Mouse (Mus musculus) hindbrain, embryonic 14.5 days (tissue): ENCODE results near the gene Slc7a15. TPM values are rescaled to one million over a fixed set of nuclear protein-coding genes. Genes with fewer than 3 reads are reported as not detected.
A peak's percentile ranks its signal among the peaks of the same experiment; 100 is the strongest.

Source experiments
- ATAC-seq: fragments of 200-750 bp; cut with Nextera tagmentation; 2 replicates; pipeline ENCODE4 v1.8.0; 2017; ENCODE audit warnings: moderate number of reproducible peaks, mild to moderate bottlenecking, moderate TSS enrichment, moderate library complexity; ENCODE audit not compliant: low FRiP score
- DNase-seq: peaks from one replicate; pipeline ENCODE4 v3.0.0-alpha.2; 2015; ENCODE audit warnings: low spot score
- H3K27ac ChIP-seq: fragments of 300-500 bp; sonication (generic); 2 replicates; pipeline ENCODE4 v1.5.1; 2014; ENCODE audit warnings: mild to moderate bottlenecking, moderate library complexity
- H3K27me3 ChIP-seq: fragments of 300-500 bp; sonication (generic); 2 replicates; pipeline ENCODE4 v1.6.1; 2014; ENCODE audit warnings: mild to moderate bottlenecking, low read length, mixed read lengths; ENCODE audit not compliant: control insufficient read depth, insufficient read depth
- H3K36me3 ChIP-seq: fragments of 300-500 bp; sonication (generic); replicated peaks from 2 replicates; pipeline ENCODE4 v1.6.1; 2014; ENCODE audit not compliant: control insufficient read depth, insufficient read depth
- H3K4me1 ChIP-seq: fragments of 300-500 bp; sonication (generic); replicated peaks from 2 replicates; pipeline ENCODE4 v1.6.1; 2014; ENCODE audit warnings: antibody characterized with exemption, low read length, mixed read lengths; ENCODE audit not compliant: control insufficient read depth, insufficient read depth
- H3K4me2 ChIP-seq: fragments of 300-500 bp; sonication (generic); replicated peaks from 2 replicates; pipeline ENCODE4 v1.6.1; 2014; ENCODE audit warnings: mild to moderate bottlenecking, moderate library complexity
- H3K4me3 ChIP-seq: fragments of 300-500 bp; sonication (generic); replicated peaks from 2 replicates; pipeline ENCODE4 v1.5.1; 2014; ENCODE audit warnings: mild to moderate bottlenecking, low read length
- H3K9ac ChIP-seq: fragments of 300-500 bp; sonication (generic); 2 replicates; pipeline ENCODE4 v1.6.1; 2014
- H3K9me3 ChIP-seq: fragments of 300-500 bp; sonication (generic); 2 replicates; pipeline ENCODE4 v1.6.1; 2016; ENCODE audit warnings: low read length; ENCODE audit not compliant: control insufficient read depth
- WGBS: fragments of 180-500 bp; shearing (Covaris S2); extraction: QIAGEN DNeasy Blood & Tissue Kit; methylation state at CpG from one replicate; pipeline ENCODE4 v1.1.7; 2014; 5-methylcytosine and 5-hydroxymethylcytosine counted together
- polyA plus RNA-seq: library from polyadenylated mRNA; unstranded; fragments of >200 nt; fragmentation: Nextera tagmentation; extraction: Ambion mirVana; gene quantifications from 2 replicates; pipeline ENCODE4 v1.2.1, GENCODE M21; 2014

The Slc7a15 gene
- polyA plus RNA-seq, 1 experiment from 2014 or later, result not detected

- no peak overlapping the region for H3K27ac ChIP-seq
- H3K9me3 ChIP-seq, result no peaks in the 10 kb centered on the region
- no peaks in the 10 kb centered on the region for H3K36me3 ChIP-seq
- no peak overlapping the region for H3K4me2 ChIP-seq
- H3K9ac ChIP-seq, result no peak overlapping the region
- no peaks in the 10 kb centered on the region for H3K27me3 ChIP-seq
- ATAC-seq (no peak), DNase-seq (no peak)
- no peaks in the 10 kb centered on the region for H3K4me1 ChIP-seq
- no peak overlapping the region for H3K4me3 ChIP-seq
- WGBS, result 65% methylated on average over 11 of the region's 12 CpGs
These were observed 77.4 kb downstream of the Slc7a15 start for GRCm38 (mm10) chr12:8521375-8522047.

DNA sequence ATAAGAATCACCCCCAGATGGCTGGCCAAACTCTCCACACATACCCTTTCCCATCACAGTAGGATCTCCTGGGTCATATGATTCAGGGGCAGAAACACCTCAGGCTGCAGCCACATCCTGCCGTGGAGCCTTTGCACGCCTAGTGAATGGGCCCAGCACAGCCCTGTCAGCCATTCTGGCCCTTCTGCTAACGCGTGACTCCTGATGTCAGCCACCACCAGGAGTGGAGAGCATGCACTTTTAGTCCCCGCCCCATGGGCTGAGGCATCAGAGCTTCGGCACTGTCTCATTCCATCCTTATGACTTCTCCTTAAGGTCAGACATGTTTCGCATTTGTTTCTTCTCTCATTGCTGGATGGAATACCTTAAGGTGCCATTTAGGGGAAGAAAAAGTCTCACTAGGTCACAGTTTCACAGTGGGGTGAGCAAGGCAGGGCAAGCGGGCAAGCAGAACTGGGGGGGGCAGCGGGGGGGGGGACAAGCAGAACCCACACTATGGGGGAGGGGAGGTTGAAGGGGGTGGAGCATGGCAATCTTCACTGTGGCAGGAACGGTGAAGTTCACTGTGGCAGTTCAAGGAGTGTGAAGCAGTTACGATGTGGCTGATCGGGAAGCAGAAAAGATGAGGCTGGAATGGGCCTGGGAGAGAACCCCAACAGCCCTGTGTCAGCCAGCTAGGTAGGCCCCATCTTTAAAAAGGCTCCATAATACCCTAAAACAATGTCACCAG lies 79.3 kb downstream of the Slc7a15 start:
- no peaks in the 10 kb centered on the region for H3K36me3 ChIP-seq
- 56% methylated on average over 12 of the region's 12 CpGs for WGBS
- no peaks in the 10 kb centered on the region for H3K9me3 ChIP-seq
- no peak overlapping the region for H3K4me2 ChIP-seq
- no peak overlapping the region for H3K4me3 ChIP-seq
- DNase-seq (no peak), ATAC-seq (no peak)
- H3K27ac ChIP-seq, result no peak overlapping the region
- no peaks in the 10 kb centered on the region for H3K4me1 ChIP-seq
- no peaks in the 10 kb centered on the region for H3K27me3 ChIP-seq
- H3K9ac ChIP-seq, result no peak overlapping the region

DNA sequence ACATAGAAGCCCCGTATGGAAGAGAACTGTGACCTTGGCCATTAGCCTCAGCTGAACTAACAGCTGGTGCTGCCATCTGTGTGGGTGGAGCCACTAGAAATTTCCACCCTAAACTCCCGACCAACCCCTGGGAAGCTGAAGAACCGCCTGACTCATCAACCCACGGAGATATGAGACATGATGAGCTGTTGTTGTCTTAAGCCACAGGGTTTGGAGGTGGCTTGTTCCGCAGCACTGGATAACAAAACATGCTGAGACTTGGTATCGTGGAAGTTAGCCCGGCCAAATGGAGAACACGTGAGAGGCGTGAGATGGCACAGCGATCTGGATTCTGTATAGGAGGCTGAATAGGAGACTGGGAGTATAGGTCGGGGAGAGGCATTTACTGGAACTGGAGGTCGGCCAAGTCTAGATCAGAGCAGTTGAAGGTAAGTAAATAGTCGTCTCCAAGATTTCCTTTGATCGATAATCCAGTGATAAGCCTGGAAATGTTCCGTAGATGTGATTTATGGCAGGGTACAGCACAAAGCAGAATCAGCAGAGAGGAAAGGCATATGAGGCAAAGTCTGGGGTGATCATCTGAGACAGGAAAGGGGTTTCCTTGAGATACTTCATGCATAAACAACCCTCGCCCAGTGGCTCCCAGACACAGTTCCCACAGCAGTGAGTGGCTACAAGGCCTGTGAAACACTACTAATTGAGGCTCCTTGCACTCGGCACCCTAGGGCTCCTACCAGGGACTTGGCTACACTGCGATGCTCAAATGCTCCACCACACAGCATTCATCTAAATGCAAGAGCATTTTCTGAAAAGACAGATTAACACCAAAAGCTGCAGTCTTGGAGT lies 87.6 kb downstream of the Slc7a15 start:
- DNase-seq, result no peak
- H3K9ac ChIP-seq, result no peak overlapping the region
- H3K36me3 ChIP-seq, result no peaks in the 10 kb centered on the region
- H3K4me1 ChIP-seq, result no peaks in the 10 kb centered on the region
- no peaks in the 10 kb centered on the region for H3K27me3 ChIP-seq
- no peak overlapping the region for H3K4me2 ChIP-seq
- WGBS, result 74% methylated on average over 18 of the region's 18 CpGs
- H3K27ac ChIP-seq, result no peak overlapping the region
- H3K4me3 ChIP-seq, result no peak overlapping the region
- ATAC-seq, result peak; percentile 14; the same call in 1 of the 2 replicates
- H3K9me3 ChIP-seq, result no peaks in the 10 kb centered on the region

DNA sequence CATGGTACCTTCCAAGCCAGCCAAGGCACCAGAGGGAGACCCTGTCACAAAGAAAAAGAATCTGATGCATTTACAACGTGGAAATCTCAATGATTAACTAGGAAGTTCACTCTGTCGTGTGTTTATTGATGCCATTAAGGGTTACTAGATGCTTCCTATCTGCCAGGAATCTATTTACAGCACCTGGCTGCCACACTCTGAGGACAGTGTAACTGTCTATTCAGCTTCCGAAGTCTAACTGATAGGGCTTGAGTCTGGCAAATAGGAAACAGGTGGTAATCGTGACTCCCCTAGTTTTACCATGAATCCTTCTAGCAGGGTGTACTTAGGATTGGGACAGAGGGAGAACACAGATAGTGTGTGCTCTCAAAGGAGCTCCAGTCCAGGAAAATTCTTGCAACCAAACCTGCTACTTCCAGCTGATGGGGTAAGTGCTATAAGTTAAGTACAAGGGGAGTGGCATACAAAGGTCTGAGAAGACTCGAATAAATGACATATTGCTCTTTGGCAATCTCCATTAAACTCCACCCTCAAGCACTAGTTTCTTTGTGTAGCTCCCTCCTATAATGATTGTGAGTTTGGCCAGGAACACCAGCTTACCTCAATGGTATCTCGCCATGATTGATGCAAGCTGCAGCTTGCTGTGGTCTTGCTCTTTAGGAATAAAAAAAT lies 88.4 kb downstream of the Slc7a15 start:
- Histone ChIP-seq H3K9ac (no peak overlapping the region), H3K4me2 (no peak overlapping the region), H3K4me1 (no peaks in the 10 kb centered on the region), H3K4me3 (no peak overlapping the region), H3K9me3 (no peaks in the 10 kb centered on the region), H3K27ac (no peak overlapping the region), H3K36me3 (no peaks in the 10 kb centered on the region), H3K27me3 (no peaks in the 10 kb centered on the region)
- ATAC-seq (no peak), DNase-seq (no peak)
- WGBS, result 79% methylated on average over 6 of the region's 6 CpGs

- ATAC-seq (no peak), DNase-seq (no peak)
- Histone ChIP-seq H3K27me3 (no peaks in the 10 kb centered on the region), H3K9me3 (no peaks in the 10 kb centered on the region), H3K4me1 (no peaks in the 10 kb centered on the region), H3K27ac (no peak overlapping the region), H3K4me2 (no peak overlapping the region), H3K4me3 (no peak overlapping the region), H3K9ac (no peak overlapping the region), H3K36me3 (no peaks in the 10 kb centered on the region)
- WGBS, result 69% methylated on average over 5 of the region's 5 CpGs
These were observed 89.2 kb downstream of the Slc7a15 start for GRCm38 (mm10) chr12:8509693-8510092.

- DNase-seq (no peak), ATAC-seq (no peak)
- H3K4me1 ChIP-seq, result no peaks in the 10 kb centered on the region
- H3K9me3 ChIP-seq, result no peaks in the 10 kb centered on the region
- H3K9ac ChIP-seq, result no peak overlapping the region
- H3K36me3 ChIP-seq, result no peaks in the 10 kb centered on the region
- 78% methylated on average over 9 of the region's 9 CpGs for WGBS
- no peak overlapping the region for H3K27ac ChIP-seq
- H3K27me3 ChIP-seq, result no peaks in the 10 kb centered on the region
- H3K4me2 ChIP-seq, result no peak overlapping the region
- H3K4me3 ChIP-seq, result no peak overlapping the region
These were observed 91.7 kb downstream of the Slc7a15 start for GRCm38 (mm10) chr12:8506954-8507707.

GRCm38 (mm10) chr12:8504131-8504530 lies 94.7 kb downstream of the Slc7a15 start:
- H3K9me3 ChIP-seq, result no peaks in the 10 kb centered on the region
- H3K9ac ChIP-seq, result no peak overlapping the region
- no peak overlapping the region for H3K27ac ChIP-seq
- peaks cover 10% of the 10 kb centered on the region for H3K4me1 ChIP-seq
- H3K4me3 ChIP-seq, result no peak overlapping the region
- 92% methylated on average over 6 of the region's 6 CpGs for WGBS
- no peak for ATAC-seq
- no peak for DNase-seq
- no peaks in the 10 kb centered on the region for H3K27me3 ChIP-seq
- H3K36me3 ChIP-seq, result no peaks in the 10 kb centered on the region
- H3K4me2 ChIP-seq, result no peak overlapping the region

DNA sequence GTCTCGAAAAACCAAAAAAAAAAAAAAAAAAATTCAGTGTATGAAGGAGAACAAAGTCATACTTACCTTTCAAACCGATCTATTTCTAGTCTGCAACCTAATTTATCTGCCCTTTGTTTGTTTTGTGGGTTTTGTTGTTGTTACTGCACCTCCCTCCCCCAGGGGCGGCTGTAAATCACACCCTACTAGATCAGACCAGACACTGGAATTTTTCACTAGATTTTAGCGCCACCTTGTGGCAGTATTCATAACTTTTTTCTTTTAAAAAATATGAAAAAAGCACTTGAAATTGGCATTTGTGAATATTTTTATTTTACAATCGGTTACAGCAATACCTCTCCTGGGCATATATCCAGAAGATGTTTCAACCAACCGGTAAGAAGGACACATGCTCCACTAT lies 96.3 kb downstream of the Slc7a15 start:
- H3K4me1 ChIP-seq, result peaks cover 12% of the 10 kb centered on the region
- DNase-seq, result peak; percentile 89
- H3K9ac ChIP-seq, result no peak overlapping the region
- H3K9me3 ChIP-seq, result no peaks in the 10 kb centered on the region
- H3K36me3 ChIP-seq, result no peaks in the 10 kb centered on the region
- H3K27me3 ChIP-seq, result no peaks in the 10 kb centered on the region
- 17% methylated on average over 6 of the region's 6 CpGs for WGBS
- ATAC-seq, result no peak
- H3K27ac ChIP-seq, result no peak overlapping the region
- no peak overlapping the region for H3K4me3 ChIP-seq
- no peak overlapping the region for H3K4me2 ChIP-seq
